Mouse (Mus musculus): ENCODE results near the gene Txndc2. TPM values are rescaled to one million over a fixed set of nuclear protein-coding genes. Genes with fewer than 3 reads are reported as not detected.

The Txndc2 gene
- polyA plus RNA-seq (2012; rRNA removed; ENCODE audit: low replicate concordance): not detected in 2 replicates

GRCm38 (mm10) chr17:65641734-65642218 is at the start of gene Txndc2:
TSS of gene Txndc2 (minus strand) at chr17:65642168.

DNA sequence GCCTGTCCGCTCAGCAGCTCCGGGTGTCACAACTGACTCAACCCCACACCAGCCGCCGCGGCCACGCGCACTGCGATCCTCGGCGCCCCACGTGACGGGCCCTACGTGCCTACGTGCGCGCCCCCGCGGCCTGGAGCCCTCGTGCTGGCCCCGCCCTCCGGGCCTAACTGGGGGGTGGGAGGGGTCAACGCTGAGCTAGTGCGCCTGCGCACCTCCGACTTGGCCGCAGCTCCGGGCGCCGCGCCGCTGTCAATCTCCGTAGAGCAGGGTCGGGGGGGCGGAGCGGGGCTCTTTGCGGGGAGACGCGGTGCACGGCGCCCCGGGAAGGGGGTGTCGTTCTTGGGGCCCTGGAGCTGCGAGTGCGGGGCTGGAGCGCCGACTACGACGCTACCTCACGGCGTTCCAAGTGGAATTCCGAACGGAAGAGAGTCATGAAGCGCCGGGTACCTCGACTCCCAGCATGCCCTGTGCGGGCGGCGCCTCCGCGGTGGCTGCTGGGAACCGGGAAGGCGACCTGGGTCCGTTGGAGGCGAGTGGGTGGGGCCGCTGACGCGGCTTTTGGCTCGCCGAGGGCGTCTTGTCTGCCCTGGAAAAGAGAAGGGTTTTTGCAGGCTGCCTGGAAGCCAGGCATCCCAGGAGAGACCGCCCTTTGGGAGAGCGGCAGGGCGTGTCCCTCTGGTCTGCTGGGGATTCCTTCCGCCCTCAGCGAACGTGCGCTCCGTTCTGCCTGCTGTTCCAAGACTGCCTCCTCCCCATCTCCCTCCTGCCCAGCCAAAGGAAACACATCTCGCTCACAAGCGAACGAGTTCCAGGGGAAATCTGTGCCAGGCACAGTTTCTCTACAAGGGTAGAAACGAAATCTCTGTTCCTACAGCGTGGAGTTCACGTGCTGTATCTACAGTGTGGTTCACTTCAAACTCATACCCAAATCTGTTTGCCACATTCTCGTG is 28.2 kb downstream of the Txndc2 start, which contains the start of gene Vapa:
Gene Vapa (minus strand): TSS at position 93 of the 950 bp plus-strand sequence.

Other genes starting within 250 kb of the Txndc2 start
- not detected in 2 replicates for gene Tmem232, start 101.4 kb downstream of the Txndc2 start, polyA plus RNA-seq (2012; rRNA removed; ENCODE audit: low replicate concordance)
- gene Vapa, start 28.6 kb downstream of the Txndc2 start, polyA plus RNA-seq (2012; rRNA removed; ENCODE audit: low replicate concordance): 89.8 and 187 TPM in 2 replicates
- gene Rab31, start 130.6 kb upstream of the Txndc2 start, polyA plus RNA-seq (2012; rRNA removed; ENCODE audit: low replicate concordance): 3.1 and 3.4 TPM in 2 replicates
- gene Ppp4r1, start 140.4 kb upstream of the Txndc2 start, polyA plus RNA-seq (2012; rRNA removed; ENCODE audit: low replicate concordance): 23.5 and 35.0 TPM in 2 replicates
- 18.3 and 23.5 TPM in 2 replicates for gene Ralbp1, start 243.6 kb upstream of the Txndc2 start, polyA plus RNA-seq (2012; rRNA removed; ENCODE audit: low replicate concordance)

All from duodenum, adult 2 months (tissue).